Mouse (Mus musculus): ENCODE results near the gene Vmn2r82.
"Not testable (repeated sequence)": the region's sequence is repeated elsewhere in the genome, so short reads cannot be mapped to it uniquely, and the experiment has no call there.

GRCm38 (mm10) chr10:79356220-79356619 is at the start of gene Vmn2r82:
- TF ChIP-seq CTCF (IDR thresholded peaks at IDR 0.05; ENCODE audit: low read depth, low read length); POLR2A (IDR thresholded peaks at IDR 0.05; ENCODE audit: insufficient read depth, low read length); EP300 (IDR thresholded peaks at IDR 0.05; ENCODE audit: insufficient read depth, low read depth, low read length): not testable (repeated sequence)

Measured in ES-Bruce4 (cell line).